Mouse (Mus musculus) ovary, adult 2 months (tissue): Measurements from ENCODE around the gene Lnp1. TPM values are rescaled to one million over a fixed set of nuclear protein-coding genes. Genes with fewer than 3 reads are reported as not detected.

ENCODE experiments used
- polyA plus RNA-seq: library from polyadenylated mRNA; depleted of rRNA; stranded (reverse); fragments of >200 nt; gene quantifications from 2 replicates; pipeline ENCODE4 v1.2.3, GENCODE M21; 2012; rRNA removed

Lnp1 gene
- polyA plus RNA-seq: not detected in 2 replicates

DNA sequence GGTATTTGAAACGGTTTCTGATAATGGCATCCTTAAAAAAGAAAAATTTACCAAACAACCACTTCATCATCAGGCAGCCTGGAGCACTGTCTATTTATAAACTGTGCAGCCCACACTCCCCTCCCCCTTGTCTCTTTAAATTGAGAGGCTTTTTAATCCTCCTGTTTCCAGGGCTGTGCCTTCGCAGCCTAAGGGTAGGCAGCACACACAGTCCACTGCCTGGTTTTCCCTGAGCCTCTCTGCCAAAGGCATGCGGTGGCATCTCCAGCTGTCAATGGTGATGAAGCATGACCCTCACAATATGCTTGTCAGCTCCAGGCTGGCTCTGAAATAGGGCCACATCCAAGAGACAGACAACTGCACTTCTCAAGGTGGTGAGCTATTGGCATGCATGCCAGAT, at the start of gene Lnp1:
Gene Lnp1 (minus strand): TSS at position 39 of the 400 bp plus-strand sequence.

GRCm38 (mm10) chr16:56885824-56886615, 41.8 kb downstream of the Lnp1 start, which contains the start of gene Tmem45a:
TSS of gene Tmem45a (minus strand) at chr16:56886166.

Other genes starting within 250 kb of the Lnp1 start
- gene Tfg, start 210.6 kb downstream of the Lnp1 start, polyA plus RNA-seq: 95.1 and 185 TPM in 2 replicates
- 0.40 and 0.58 TPM in 2 replicates for gene Adgrg7, start 132.2 kb downstream of the Lnp1 start, polyA plus RNA-seq
- 3.4 and 4.2 TPM in 2 replicates for gene Tmem45a, start 41.9 kb downstream of the Lnp1 start, polyA plus RNA-seq
- gene Tmem45a2, start 143.3 kb upstream of the Lnp1 start, polyA plus RNA-seq: not detected in 2 replicates
- 14.3 and 19.0 TPM in 2 replicates for gene Tomm70a, start 193.6 kb upstream of the Lnp1 start, polyA plus RNA-seq
- gene Nit2, start 239.3 kb upstream of the Lnp1 start, polyA plus RNA-seq: 28.0 and 28.7 TPM in 2 replicates